Mouse (Mus musculus): ENCODE measurements around the gene Cers3.

Cers3 gene

GRCm38 (mm10) chr7:66779944-66780942 lies 36.9 kb downstream of the Cers3 start:
- no peak for DNase-seq (ENCODE audit: low read depth, low spot score)

DNA sequence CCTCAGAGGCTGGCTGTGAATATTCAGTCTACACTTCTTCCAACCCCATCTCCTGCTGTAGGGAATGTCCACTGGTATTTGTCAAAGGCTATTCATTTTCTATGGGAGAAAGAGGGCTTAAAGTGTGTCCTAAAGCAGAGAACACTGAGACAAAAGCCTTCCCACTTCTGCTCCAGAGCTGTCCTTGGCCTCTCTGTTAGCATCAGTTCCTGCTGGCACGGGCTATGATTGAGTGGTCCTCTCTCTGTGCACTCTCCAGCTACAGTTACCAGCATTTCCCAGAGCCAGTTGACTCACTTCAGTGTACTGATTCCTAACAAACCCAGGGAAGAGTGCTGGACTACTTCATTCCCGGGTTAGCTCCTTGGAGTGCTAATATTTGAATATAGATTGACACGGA lies 43.2 kb downstream of the Cers3 start:
- DNase-seq (ENCODE audit: low read depth, low spot score): no peak

GRCm38 (mm10) chr7:66787816-66788215 lies 44.5 kb downstream of the Cers3 start:
- no peak for DNase-seq (ENCODE audit: low read depth, low spot score)

GRCm38 (mm10) chr7:66789860-66790748 lies 46.8 kb downstream of the Cers3 start:
- DNase-seq (ENCODE audit: low read depth, low spot score): no peak

GRCm38 (mm10) chr7:66791022-66791421 lies 47.7 kb downstream of the Cers3 start:
- DNase-seq (ENCODE audit: low read depth, low spot score): no peak

- no peak for DNase-seq (ENCODE audit: low read depth, low spot score)
Observed at GRCm38 (mm10) chr7:66796909-66797308, 53.6 kb downstream of the Cers3 start.

GRCm38 (mm10) chr7:66797345-66797744 lies 54.0 kb downstream of the Cers3 start:
- DNase-seq (ENCODE audit: low read depth, low spot score): no peak

GRCm38 (mm10) chr7:66798826-66799225 lies 55.5 kb downstream of the Cers3 start:
- DNase-seq (ENCODE audit: low read depth, low spot score): peak; percentile 48

DNA sequence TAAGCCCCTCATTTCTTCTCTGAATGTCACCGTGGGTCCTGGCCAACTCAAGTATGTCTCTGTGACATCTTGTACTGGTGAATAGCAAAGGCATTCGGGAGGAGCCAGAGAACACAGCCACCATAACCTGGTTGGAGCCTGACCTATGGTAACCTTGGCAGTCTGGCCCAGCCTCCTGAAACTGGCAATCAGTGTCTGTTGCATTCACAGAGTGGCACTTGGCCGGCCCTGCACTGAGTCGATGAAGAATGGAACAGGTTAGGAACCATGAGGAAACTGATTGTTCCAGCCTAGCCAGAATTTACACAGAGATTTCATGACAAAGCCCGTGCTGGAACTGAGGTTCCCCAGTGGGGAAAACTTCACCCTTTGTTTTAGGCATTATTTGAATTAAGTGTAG lies 57.5 kb downstream of the Cers3 start:
- no peak for DNase-seq (ENCODE audit: low read depth, low spot score)

DNA sequence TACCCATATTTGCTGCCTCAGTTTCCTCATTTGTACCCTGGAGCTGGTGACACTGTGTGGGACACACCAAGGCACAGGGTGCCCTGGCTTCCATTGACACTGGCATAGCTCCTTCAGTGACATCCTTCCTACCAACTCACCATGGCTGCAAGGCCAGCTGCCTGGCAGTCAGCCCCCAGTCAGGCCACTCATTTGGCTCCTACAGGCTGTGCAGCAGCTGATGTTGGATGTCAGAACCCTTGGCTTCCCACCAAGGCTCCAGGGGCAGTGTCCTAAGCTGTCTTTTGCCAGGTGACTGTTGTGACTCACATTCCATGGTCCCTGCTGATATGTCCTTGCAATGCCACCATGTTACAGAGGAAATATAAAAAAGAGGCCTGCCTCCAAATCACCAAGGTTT lies 58.5 kb downstream of the Cers3 start:
- DNase-seq (ENCODE audit: low read depth, low spot score): no peak

GRCm38 (mm10) chr7:66803798-66804197 lies 60.5 kb downstream of the Cers3 start:
- no peak for DNase-seq (ENCODE audit: low read depth, low spot score)

- DNase-seq (ENCODE audit: low read depth, low spot score): no peak
Observed at GRCm38 (mm10) chr7:66806801-66807200, 63.5 kb downstream of the Cers3 start.

GRCm38 (mm10) chr7:66810436-66810835 lies 67.1 kb downstream of the Cers3 start:
- DNase-seq (ENCODE audit: low read depth, low spot score): no peak

DNA sequence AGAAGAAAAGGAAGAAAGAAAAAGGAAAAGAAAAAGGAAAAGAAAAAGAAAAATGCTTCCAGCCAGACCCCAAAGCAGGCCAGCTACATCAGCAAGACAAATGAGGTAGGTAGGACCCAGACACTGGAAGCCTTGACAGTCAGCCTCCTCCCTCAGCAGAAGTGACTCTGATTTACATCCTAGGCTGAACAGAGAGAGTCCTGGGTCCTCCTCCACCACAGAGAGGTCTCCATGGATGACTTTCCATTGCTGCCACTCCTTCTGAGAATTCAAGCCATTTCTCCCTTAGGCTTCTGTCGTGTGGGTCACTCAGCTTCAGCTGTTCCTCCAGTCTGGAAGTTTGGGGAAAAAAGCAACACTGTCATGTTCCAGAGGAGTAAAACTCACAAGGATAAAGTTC lies 68.0 kb downstream of the Cers3 start:
- no peak for DNase-seq (ENCODE audit: low read depth, low spot score)

- no peak for DNase-seq (ENCODE audit: low read depth, low spot score)
Observed at GRCm38 (mm10) chr7:66812289-66812688, 69.0 kb downstream of the Cers3 start.

DNA sequence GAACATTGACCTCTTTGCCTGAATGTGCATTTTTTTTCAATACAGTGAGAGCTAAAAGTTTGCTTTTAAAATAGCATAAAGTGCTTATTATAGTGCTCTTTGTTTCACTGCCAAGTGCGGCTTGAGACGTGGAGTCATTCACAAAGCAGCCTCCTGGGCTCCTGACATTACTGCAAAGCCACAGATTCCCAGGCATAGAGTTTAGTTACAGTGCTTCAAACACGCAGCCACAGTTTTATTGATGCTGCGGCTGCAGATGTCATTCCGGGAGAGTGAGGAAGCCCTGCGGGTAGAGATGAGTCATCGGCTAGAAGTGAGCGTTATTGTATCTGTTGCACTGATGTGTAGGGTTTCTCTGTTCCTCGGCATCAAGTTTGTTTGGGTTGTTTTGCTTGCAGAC lies 69.4 kb downstream of the Cers3 start:
- DNase-seq (ENCODE audit: low read depth, low spot score): no peak

- DNase-seq (ENCODE audit: low read depth, low spot score): no peak
Observed at GRCm38 (mm10) chr7:66813172-66813571, 69.9 kb downstream of the Cers3 start.

DNA sequence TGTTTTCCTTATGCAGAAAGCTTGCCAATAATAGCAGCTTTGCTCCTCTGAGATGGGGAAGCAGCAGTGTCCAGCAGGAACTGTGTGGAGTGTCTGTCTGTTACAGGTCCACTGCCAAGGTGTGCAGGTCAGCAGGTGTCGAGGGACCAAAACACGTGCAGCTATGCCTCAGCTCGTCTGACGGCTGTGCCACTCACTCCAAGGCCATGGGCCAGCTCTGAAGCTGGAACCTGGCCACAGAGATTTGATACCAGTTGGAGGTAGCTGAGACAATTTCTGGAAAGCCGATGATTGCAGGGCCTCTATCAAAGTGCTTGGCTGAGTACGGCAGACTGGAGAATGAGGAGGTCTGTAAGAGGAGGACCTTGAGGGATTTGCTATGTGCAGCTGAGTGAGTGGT lies 72.2 kb downstream of the Cers3 start:
- no peak for DNase-seq (ENCODE audit: low read depth, low spot score)

GRCm38 (mm10) chr7:66820034-66820433 lies 76.7 kb downstream of the Cers3 start:
- peak; percentile 51 for DNase-seq (ENCODE audit: low read depth, low spot score)

DNA sequence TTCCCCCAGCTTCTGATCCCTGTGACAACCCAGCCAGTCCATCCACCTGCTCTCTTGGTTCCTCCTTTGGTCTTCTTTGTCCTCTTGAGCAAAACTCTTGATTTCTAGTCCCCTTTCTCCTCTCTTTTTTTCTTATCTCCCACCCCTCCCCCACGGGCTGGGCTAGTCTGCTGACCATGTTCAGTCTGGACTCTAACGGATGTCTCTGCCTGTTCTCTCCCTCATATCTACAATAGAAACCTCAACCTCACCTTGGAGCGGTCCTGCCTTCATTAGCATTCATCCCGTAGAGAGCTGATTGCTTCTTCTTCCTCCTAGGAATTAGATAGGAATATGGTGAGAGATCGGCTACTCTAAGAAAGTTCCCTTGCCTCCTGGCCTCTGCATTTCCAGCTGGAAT lies 87.5 kb downstream of the Cers3 start:
- no peak for DNase-seq (ENCODE audit: low read depth, low spot score)

- no peak for DNase-seq (ENCODE audit: low read depth, low spot score)
Observed at GRCm38 (mm10) chr7:66831295-66831694, 88.0 kb downstream of the Cers3 start.

GRCm38 (mm10) chr7:66839463-66840007 lies 96.2 kb downstream of the Cers3 start, which contains the start of gene Adamts17:
Gene Adamts17, plus strand, starts transcription at chr7:66839735.
- DNase-seq (ENCODE audit: low read depth, low spot score): peak; percentile 97

Data from forelimb bud, embryonic 11.5 days (tissue).